Mouse (Mus musculus): ENCODE measurements around the gene Tmem19.
A peak's percentile ranks its signal among the peaks of the same experiment; 100 is the strongest.
"Not testable (repeated sequence)": the region's sequence is repeated elsewhere in the genome, so short reads cannot be mapped to it uniquely, and the experiment has no call there.

The Tmem19 gene

GRCm38 (mm10) chr10:115349029-115349428 lies 13.3 kb downstream of the Tmem19 start:
- no peak for ATAC-seq (ENCODE audit: low TSS enrichment)

GRCm38 (mm10) chr10:115348131-115348530 lies 14.2 kb downstream of the Tmem19 start:
- ATAC-seq (ENCODE audit: low TSS enrichment) = no peak

- no peak for ATAC-seq (ENCODE audit: low TSS enrichment)
These were observed 15.9 kb downstream of the Tmem19 start for GRCm38 (mm10) chr10:115346444-115346843.

- no peak for ATAC-seq (ENCODE audit: low TSS enrichment)
These were observed 19.4 kb downstream of the Tmem19 start for GRCm38 (mm10) chr10:115342771-115343425.

- ATAC-seq (ENCODE audit: low TSS enrichment) = no peak
These were observed 22.4 kb downstream of the Tmem19 start for GRCm38 (mm10) chr10:115339820-115340328.

GRCm38 (mm10) chr10:115336901-115337300 lies 25.4 kb downstream of the Tmem19 start:
- no peak for ATAC-seq (ENCODE audit: low TSS enrichment)

GRCm38 (mm10) chr10:115333528-115333927 lies 28.8 kb downstream of the Tmem19 start:
- ATAC-seq (ENCODE audit: low TSS enrichment) = peak; percentile 69; the same call in 1 of the 2 replicates

GRCm38 (mm10) chr10:115332997-115333396 lies 29.3 kb downstream of the Tmem19 start:
- ATAC-seq (ENCODE audit: low TSS enrichment) = no peak

GRCm38 (mm10) chr10:115332420-115332952 lies 29.8 kb downstream of the Tmem19 start:
- ATAC-seq (ENCODE audit: low TSS enrichment) = no peak

GRCm38 (mm10) chr10:115329010-115329530 lies 33.2 kb downstream of the Tmem19 start:
- ATAC-seq (ENCODE audit: low TSS enrichment) = no peak

GRCm38 (mm10) chr10:115328514-115328913 lies 33.8 kb downstream of the Tmem19 start:
- no peak for ATAC-seq (ENCODE audit: low TSS enrichment)

- peak; percentile 93 for ATAC-seq (ENCODE audit: low TSS enrichment)
These were observed 39.0 kb downstream of the Tmem19 start for GRCm38 (mm10) chr10:115323295-115323694.

GRCm38 (mm10) chr10:115321317-115322035 lies 40.8 kb downstream of the Tmem19 start:
- ATAC-seq (ENCODE audit: low TSS enrichment) = no peak

GRCm38 (mm10) chr10:115318388-115318787 lies 43.9 kb downstream of the Tmem19 start:
- not testable (repeated sequence) for ATAC-seq (ENCODE audit: low TSS enrichment)

- peak; percentile 31 for ATAC-seq (ENCODE audit: low TSS enrichment)
These were observed 46.0 kb downstream of the Tmem19 start for GRCm38 (mm10) chr10:115316313-115316712.

GRCm38 (mm10) chr10:115315473-115316171 lies 46.7 kb downstream of the Tmem19 start, which contains the start of gene Rab21:
Gene Rab21, minus strand, starts transcription at chr10:115315594.
- ATAC-seq (ENCODE audit: low TSS enrichment) = peak; percentile 78

GRCm38 (mm10) chr10:115314582-115315452 lies 47.5 kb downstream of the Tmem19 start:
- ATAC-seq (ENCODE audit: low TSS enrichment) = peak; percentile 47

GRCm38 (mm10) chr10:115314287-115314581 lies 48.1 kb downstream of the Tmem19 start:
- ATAC-seq (ENCODE audit: low TSS enrichment) = no peak

- ATAC-seq (ENCODE audit: low TSS enrichment) = no peak
These were observed 48.5 kb downstream of the Tmem19 start for GRCm38 (mm10) chr10:115313641-115314286.

GRCm38 (mm10) chr10:115312732-115313131 lies 49.6 kb downstream of the Tmem19 start:
- no peak for ATAC-seq (ENCODE audit: low TSS enrichment)

Data from frontal cortex, adult (tissue).